Mouse (Mus musculus) mature B cell (primary cell): ENCODE results near the gene Slc37a4.
"Not testable (repeated sequence)": the region's sequence is repeated elsewhere in the genome, so short reads cannot be mapped to it uniquely, and the experiment has no call there.

Source experiments
- in situ Hi-C: fragments of 300-500 bp; cut with MboI; formaldehyde crosslinking; loops from 2 replicates; pipeline ENCODE4 v1.14.3; 2019

The Slc37a4 gene

DNA sequence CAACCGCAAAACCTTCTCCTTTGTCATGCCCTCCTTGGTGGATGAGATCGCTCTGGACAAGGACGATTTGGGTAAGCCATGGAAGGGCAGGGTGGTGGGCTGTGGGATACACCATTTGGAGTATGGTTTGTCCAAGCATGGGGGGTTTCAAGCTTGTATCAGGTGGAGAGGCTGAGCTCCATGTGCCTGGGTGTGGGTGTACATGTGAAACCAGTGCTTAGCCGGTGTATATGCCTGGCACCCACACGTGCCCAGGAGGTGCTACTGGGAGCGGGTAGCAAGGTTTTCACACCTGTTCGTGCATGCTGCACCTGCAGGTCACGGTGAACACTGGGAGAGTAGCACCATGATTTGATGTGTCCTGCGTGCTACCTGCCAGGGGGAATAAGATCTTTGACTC is 1.9 kb downstream of the Slc37a4 start:
- in situ Hi-C loops: no loop called here

DNA sequence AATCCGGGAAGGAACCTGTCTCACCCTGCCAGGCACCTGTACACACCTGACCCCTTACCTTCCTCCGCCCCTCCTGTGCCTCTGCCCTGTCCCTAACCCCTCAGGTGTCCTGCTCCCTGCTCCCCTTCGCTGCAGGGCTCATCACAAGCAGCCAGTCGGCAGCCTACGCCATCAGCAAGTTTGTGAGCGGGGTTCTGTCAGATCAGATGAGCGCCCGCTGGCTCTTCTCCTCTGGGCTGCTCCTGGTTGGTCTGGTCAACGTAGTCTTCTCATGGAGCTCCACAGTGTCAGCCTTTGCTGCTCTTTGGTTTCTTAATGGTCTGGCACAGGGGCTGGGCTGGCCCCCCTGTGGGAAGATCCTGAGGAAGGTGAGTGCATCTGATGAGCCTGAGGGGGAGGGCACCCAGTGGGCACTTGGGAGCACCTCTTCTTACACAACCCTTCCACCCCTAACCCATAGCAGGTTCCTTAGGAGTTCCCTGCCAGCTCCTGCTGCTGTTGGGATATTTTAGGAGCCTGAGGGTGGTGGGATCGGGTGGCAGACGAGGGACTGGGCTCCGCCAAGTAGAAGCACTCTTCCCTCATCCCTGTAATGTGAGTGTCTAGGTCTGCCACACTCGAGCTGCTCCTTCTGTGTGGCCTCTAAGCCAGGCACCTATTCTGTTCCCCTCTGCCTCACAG is 2.6 kb downstream of the Slc37a4 start:
- in situ Hi-C loops: no loop called here

DNA sequence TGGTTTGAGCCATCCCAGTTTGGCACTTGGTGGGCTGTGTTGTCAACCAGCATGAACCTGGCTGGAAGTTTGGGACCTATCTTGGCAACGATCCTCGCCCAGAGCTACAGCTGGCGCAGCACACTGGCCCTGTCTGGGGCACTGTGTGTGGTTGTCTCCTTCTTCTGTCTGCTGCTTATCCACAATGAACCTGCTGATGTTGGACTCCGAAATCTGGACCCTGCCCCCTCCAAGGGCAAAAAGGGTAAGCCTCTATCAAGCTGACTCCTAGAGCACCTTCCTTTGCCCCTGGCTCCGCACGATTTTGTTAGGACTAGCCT is 3.1 kb downstream of the Slc37a4 start:
- in situ Hi-C loops: no loop called here

DNA sequence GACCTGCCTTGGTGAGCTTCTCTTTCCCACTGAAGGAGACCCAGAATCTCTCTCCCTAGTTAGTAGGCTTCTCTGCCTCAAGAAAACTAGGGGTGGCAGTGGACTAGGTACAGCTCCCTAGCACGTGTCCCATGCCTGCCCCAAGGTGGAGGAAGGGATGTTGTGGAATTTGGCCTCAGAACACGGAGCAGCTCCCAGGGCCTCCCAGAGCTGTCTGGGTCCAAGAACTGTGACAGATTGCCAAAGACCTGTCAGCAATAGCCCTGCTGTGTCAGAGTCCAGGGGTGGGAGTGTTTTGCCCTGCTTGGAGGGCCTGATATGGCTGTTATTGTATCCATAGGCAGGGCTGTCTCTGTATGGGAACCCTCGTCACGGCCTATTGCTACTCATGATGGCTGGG is 4.4 kb downstream of the Slc37a4 start:
- in situ Hi-C loops: no loop called here

DNA sequence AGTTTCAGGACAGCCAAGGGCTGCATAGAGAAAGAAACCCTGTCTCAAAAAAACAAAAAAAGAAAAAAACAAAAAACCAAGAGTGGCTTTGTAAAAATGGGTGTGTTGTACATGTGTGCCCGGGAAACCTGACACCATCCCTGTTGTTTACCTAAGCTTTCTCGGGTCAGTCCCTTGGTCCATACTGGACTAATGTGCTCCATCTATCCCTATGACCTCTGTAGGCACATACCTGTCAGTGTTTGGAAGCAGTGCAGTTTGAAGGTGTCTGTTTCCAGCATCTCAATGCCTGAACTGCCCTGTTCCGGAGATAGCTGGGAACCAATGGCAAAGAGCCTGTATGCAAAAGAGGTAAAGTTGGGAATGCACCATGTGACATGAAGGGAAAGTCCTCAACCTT is 8.4 kb downstream of the Slc37a4 start:
- in situ Hi-C loops: no loop called here

DNA sequence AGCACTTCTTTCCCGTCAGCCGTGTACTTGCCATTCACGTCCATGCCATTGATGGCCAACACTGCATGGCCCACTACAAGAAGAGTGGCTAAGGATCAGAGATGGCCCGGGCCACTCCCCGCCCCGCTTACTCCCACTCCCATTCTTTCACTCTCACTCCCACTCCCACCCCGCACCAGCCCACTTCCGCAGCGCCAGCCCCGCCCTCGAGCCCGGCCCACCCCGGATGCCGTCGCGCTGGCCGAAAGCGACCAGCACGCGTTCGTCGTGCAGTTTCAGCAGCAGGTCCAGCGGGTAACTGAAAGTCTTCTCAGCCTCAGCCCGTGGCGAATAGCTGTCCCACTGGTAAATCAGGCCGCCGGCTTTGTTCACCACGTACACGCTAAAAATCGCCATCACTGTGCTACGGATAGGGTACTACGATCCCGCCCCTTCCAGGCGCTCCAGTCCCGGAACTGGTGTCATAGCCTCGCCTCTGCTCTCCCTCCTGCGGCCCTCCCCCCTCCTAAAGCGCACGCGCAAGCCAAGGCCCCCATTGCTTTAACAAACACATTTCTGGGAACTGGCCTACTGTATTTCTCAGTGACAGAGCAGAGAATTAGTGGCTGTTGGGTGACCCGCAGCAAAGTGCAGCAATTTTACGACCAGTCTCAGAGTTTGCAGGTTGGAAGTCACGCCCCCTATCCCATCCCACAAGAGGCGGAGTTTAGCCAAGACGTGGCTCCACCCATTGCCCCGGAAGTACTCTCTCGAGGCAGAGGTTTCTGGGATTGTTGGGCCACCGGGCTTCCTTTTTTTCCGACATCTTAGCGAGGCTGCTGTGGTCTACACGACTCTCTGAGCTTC is 10.5 kb downstream of the Slc37a4 start, which contains the start of the genes Rps25 and Trappc4:
TSS of gene Rps25 (plus strand) at position 234 of the 846 bp plus-strand sequence.
TSS of gene Trappc4 (minus strand) at position 695 of the 846 bp plus-strand sequence.
- in situ Hi-C loops: no loop called here

DNA sequence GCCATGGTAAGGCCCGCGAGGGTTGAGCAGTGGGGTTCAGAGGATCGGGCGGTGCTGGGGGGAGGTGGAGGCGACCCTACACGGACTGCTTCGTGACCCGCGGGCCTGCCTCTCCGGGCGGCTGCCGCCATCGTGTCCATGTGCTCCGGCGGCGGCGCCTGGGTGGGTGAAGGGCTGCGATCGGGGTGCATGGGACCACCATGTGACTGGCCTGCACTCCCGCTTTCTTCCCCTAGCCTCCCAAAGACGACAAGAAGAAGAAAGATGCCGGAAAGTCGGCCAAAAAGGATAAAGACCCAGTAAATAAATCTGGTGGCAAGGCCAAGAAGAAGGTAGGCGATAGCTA is 11.1 kb downstream of the Slc37a4 start:
- in situ Hi-C loops: no loop called here

DNA sequence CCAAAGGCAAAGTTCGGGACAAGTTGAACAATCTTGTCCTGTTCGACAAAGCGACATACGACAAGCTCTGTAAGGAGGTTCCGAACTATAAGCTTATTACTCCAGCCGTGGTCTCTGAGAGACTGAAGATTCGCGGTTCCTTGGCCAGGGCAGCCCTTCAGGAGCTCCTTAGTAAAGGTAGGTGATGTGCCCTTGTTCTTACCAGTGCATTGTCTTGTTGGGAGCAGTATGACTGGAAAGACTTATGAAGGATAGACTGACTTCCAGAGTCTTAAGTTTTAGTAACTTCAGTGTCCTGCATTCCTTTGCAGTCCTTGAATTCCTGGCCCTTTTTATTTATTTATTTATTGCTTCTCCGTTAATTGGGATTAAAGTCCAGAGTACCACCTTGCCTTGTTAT is 12.0 kb downstream of the Slc37a4 start:
- in situ Hi-C loops: not testable (repeated sequence)

DNA sequence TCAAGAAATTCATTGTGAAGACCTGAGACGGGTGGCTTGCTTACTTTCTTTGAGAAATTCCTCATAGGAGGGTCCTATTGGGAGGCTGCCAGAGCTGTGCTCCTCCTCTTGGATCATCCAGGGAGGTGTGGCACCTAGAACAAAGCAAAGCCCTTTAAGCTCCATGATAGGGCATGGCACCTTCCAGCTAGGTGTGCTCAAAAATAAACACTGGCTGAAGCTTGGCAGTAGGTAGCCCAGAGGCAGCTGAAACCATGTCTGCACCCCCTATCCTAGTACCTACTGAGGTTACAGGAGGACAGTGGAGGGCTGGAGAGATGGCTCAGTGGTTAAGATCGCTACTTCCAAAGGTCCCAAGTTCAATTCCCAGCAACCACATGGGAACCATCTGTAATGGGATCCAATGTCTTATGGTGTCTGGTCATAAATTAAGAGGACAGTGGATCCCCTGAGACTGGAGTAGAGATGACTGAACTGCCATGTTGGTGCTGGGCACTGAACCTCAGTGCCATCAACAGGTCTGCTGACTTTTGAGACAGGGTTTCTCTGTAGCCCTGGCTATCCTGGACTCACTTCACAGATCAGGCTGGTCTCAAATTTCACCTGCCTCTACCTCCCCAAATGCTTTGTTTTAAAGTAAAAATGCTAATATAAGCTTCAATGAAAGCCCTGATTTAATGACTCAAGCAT is 14.1 kb downstream of the Slc37a4 start:
- in situ Hi-C loops: no loop called here

DNA sequence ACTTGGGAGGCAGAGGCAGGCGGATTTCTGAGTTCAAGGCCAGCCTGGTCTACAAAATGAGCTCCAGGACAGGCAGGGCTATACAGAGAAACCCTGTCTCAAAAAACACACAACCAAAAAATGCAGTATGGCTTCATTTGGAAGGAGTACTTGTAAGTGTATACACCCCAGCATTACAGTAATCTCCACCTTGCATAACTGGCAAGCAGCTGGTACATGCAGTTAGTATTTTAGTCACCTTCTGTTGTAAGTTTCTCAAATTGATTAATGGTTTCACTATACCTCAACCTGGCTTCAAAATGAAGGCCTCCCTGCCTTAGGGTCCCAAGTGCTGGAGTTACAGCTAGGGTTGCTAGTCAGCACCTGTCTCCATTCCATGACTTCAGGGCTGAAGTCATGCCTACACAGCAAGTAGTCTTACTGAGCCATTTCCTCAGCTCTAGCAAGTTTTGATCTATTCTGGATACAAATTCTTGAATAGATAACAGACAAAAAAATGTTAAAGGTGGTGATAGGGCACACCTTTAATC is 15.0 kb downstream of the Slc37a4 start:
- in situ Hi-C loops: no loop called here

DNA sequence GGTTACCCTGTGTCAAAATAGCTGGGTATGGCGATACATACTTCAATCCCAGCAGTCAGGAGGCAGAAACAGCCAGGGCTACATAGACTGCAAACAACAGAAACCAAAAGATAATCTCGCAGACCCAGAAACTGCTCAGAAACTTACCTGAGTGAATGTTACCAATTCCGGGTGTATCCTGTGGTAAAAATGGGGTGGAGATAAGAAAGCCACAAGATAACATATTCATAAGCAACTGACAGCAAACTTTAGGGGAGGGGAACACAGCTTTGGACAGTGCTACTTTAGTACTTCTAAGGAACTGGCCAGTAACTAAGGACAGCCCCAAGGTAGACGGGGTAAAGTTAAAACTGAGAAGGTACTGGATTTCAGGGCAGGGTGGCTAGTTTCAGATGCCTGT is 15.7 kb downstream of the Slc37a4 start:
- in situ Hi-C loops: no loop called here

DNA sequence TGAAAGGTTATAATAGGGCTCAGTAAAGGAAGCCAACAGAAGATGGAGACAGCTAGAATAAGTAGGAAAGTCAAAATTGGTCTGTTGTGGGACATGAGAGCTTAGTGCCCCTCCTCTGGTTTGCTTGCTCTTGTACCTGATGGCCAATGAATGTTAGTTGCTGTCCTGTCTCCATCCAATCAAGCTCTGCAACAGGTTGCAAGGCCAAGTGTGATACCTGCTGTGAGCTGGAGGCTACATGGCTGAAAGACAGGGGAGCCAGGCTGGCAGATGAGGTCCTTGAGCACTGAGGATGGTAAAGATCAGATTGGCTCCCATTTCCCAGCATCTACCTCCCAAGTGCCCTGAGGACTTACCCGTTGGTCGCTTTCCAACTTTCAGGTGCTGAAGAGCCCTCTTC is 16.1 kb downstream of the Slc37a4 start:
- in situ Hi-C loops: no loop called here

DNA sequence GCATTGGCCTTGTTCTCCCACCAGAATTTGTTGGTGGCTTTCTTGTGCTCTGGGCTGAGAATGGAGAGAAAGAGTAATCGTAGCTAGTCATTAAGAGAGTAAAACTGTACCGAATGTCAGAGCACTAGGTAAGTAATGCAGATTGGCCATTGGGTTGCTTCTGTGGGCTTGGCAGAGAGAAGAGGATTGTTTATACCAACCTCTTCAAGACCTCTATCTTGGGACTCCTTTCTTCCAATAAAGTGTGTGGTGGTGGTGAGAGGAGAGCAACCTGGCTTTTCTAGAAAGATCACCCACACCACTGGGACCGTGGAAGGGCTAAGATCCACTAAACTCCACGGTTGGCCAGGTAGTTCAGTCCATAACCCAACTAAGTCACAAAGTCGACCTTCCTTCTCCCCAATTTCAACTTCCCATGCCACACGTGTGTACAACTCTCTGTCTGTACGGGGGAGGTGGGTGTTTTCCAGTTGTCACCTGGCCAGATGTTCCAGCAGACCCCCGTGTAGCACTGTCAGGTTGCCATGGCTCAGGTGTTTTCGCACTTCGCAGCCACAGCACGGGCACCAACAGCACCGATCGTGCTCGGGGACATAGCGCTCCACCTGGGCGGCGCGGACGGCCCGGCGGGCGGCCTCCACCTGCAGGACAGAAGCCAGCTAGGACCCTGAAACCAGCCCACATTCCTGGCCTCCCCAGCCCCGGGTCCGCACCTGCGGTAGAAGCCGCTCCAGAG is 20.7 kb downstream of the Slc37a4 start:
- in situ Hi-C loops: no loop called here

DNA sequence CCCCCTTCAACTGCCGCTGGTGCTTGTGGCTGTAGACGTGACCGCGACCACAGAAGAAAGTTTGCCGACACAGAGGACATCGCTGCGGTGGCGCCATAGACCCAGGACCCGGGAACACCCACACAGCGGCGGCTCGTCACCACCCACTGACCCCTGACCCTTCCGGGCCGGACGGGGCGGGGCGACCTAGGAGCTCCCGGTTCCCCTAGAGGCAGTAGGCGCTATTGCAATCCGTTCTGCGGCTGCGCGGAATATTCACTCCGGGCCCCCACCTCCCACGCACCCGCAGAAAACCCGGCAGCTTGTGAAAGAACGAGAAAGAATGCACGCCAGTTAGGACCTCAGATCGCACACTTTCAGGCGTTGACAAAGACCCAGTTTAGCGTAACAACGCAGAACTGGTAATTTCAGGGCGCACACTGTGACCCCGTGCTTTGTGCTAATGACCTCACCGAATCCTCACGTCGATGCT is 21.3 kb downstream of the Slc37a4 start:
- in situ Hi-C loops: no loop called here

DNA sequence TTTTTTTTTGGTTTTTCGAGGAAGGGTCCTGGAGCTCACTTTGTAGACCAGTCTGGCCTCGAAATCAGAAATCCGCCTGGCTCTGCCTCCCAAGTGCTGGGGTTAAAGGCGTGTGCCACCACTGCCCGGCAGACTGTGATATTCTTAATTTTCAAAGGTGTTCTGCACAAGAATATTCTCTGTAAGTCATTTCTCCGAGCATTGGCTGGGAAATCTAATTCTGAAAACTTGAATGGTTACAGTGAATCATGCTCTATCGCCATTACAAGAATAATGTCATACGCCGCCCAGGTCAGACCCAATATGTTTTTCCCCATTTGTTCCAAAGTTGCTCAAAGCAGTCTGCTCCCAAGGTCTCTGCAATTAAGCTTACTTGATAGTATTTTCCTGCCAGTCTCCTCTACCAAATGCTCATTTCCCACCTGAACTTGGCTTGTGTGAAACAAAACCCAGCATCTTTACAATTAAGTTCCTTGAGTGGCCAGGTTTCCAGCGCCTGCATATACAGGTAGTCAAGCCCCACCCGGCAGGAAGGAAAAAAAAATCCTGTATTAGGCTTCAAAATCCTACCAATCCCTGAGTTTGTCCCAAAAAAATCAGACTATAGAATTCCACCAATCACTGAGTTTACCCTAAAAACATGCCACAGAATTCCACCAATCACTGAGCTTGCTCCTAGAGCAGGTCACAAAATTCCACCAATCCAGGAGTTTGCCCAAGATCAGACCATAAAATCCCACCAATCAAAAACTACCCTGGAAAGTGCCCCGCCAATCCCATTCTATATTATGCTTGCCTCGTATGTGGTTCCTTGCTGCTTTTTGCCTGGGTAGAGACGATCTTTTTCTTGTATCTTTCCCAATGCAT is 22.1 kb downstream of the Slc37a4 start, which contains the start of gene Ccdc84:
TSS of gene Ccdc84 (minus strand) at position 51 of the 867 bp plus-strand sequence.
- in situ Hi-C loops: no loop called here

DNA sequence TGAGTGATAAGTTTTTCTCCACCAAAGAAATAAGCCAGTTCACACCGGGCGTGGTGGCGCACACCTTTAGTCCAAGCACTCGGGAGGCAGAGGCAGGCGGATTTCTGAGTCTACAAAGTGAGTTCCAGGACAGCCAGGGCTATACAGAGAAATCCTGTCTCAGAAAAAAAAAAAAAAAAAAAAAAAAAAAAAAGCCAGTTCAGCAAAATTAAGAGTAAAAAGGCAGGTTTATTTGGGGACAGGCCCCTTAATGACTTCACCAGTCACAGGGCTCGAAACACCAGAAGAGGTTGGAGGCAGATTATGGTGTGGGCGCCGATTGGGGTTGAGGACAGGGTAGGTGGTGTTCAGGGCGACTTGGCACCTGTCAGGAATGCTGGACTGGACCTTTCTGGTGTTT is 23.1 kb downstream of the Slc37a4 start:
- in situ Hi-C loops: not testable (repeated sequence)

DNA sequence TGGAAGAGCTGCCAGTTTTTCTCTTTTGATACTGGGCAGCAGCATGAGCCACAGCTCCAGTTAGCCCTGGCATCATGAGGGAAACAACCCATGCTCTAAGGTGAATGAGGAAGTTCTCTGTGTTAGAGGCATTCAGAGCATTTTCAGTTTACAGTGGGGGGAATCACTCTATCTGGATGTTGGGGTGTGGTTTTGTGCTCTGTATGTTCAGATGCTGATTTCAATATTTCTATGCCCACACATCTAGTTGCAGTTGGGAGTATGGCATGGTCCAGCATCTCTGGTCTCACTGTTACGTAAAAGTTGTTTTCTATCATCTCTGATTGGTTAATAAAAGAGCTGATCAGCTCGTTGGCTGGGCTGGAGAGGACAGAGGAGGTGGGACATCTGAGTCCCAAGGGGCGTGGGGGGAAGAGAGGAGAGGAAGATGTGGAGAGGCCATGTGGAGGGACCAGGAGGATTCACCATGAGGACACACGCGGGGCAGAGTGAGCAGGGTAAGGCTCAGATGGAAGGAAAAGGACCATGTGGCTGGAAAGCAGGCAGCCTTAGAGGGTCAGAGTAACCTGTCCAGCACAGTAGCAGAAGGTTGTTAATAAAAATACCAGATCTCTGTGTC is 23.7 kb downstream of the Slc37a4 start:
- in situ Hi-C loops: no loop called here

DNA sequence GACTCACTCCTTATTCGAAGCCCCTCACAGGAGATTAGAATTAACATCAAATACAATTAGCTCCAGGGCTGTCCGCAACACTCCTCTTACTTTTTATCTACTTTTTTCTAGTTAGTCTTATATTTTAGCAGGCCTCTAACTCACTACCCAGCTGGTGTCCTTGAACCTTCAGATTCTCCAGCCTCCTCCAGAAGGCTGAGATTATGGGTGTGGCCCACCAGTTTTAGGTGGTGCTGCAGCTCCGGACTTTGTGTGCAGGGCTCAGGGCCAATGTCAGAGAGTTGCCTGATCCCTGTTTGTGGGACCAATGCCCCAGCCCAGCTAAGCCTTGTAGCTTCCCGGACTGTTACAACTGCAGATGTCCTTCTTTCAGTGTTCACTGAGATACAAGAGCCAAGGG is 26.9 kb downstream of the Slc37a4 start:
- in situ Hi-C loops: no loop called here

DNA sequence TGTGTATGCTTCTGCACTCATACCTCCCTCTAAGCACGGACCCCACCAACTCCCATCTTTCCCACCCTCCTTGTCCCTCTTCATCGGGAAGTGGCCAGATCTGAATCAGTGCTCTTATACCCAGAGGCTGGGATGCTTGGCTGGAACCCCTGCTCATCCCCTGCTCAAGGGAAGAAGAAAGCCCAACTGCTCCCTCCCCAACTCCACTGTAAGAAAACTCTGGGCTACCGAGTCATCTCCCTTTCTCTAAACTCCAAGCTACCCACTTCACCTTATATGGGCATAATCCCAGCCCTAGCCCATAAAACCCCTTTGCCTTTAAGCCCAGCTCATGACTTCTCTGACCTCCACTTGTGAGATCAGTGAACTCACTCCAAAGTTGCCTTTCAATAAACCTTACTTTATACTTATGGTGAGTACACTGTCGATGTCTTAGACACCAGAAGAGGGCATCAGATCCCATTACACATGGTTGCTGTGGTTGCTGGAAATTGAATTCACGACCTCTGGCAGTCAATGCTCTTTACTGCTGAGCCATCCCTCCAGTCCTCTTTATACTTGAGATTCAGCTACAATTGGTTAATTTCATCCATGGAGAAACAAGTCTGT is 36.0 kb downstream of the Slc37a4 start:
- in situ Hi-C loops: no loop called here

DNA sequence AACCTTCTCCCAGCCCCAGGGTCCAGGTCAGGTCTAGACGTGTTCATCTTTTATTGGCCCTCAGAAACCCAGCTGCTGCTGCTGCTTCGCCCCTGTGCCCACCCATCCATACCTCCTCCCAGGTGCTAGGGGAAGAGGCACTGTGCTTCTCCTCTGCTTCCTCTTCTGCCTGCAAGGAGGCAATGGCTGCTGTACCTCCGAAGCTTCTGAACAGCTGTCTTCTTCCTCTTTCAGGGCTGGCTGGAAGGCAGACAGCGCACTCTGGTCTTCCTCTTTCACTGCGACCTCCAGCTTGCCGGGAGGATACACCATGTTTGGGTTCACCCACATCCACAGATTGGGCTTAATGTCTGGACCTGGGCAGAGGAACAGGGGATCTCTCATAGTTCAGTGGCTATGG is 39.1 kb downstream of the Slc37a4 start:
- in situ Hi-C loops: no loop called here
